Mouse (Mus musculus): ENCODE results near the gene Scd2. TPM values are rescaled to one million over a fixed set of nuclear protein-coding genes. Genes with fewer than 3 reads are reported as not detected.
"Not testable (repeated sequence)": the region's sequence is repeated elsewhere in the genome, so short reads cannot be mapped to it uniquely, and the experiment has no call there.

Gene Scd2
- polyA plus RNA-seq, 1 experiment from 2014 or later, result 290 TPM

DNA sequence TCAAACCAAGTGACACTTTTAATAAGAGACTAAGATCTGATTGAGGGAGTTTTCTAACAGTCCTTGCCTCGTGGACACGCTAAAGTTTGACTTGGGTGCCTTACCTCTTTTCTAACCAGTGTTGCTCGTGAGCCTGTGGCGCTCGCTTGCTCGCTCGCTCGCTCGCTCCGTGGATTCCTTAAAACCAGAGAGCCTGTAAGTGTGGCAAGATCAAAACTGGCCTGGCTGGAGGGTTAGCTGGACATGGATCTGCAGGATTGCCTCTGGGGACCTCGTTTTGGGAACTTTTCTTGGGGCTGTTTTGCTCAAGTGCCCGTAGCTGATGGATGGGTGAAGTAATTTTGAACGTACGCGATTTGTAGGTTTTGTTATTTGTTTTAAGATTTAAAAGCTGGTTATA lies 12.2 kb downstream of the Scd2 start:
- Histone ChIP-seq H3K27ac (ENCODE audit: low read length) (no peak overlapping the region), H3K27me3 (replicated peaks; ENCODE audit: control insufficient read depth, insufficient read depth, low read length) (no peaks in the 10 kb centered on the region), H3K36me3 (ENCODE audit: control insufficient read depth, insufficient read depth) (peaks cover 44% of the 10 kb centered on the region), H3K4me3 (replicated peaks; ENCODE audit: low read length) (no peak overlapping the region), H3K4me2 (ENCODE audit: low read length) (no peak overlapping the region), H3K9me3 (ENCODE audit: control insufficient read depth, low read length) (no peaks in the 10 kb centered on the region), H3K4me1 (replicated peaks; ENCODE audit: control insufficient read depth, insufficient read depth, low read length) (peaks cover 41% of the 10 kb centered on the region), H3K9ac (replicated peaks; ENCODE audit: low read depth, low read length) (no peak overlapping the region)
- 87% methylated on average over 15 of the region's 15 CpGs for WGBS
- no peak for ATAC-seq

DNA sequence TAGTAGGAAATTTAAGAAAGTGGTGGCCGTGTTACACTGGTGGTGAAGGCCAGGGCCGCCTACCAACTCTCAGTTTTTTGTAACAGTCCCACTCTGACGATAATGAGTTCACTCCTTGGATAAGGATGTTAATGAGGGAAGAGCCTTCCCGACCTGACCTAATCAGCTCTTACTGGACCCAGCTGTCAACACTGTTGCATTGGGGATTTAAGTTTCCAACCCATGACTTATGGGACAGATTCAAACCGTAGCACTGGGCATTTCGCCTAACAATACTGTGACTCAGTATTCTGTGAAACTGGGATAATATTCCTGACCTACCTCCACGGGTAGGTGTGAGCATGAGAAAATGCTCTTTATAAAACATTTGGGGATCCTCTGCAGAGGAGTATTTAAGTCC lies 12.7 kb downstream of the Scd2 start:
- Histone ChIP-seq H3K4me2 (ENCODE audit: low read length) (no peak overlapping the region), H3K27me3 (replicated peaks; ENCODE audit: control insufficient read depth, insufficient read depth, low read length) (no peaks in the 10 kb centered on the region), H3K27ac (ENCODE audit: low read length) (no peak overlapping the region), H3K36me3 (ENCODE audit: control insufficient read depth, insufficient read depth) (peaks cover 44% of the 10 kb centered on the region), H3K4me3 (replicated peaks; ENCODE audit: low read length) (no peak overlapping the region), H3K4me1 (replicated peaks; ENCODE audit: control insufficient read depth, insufficient read depth, low read length) (peaks cover 41% of the 10 kb centered on the region), H3K9me3 (ENCODE audit: control insufficient read depth, low read length) (no peaks in the 10 kb centered on the region), H3K9ac (replicated peaks; ENCODE audit: low read depth, low read length) (no peak overlapping the region)
- WGBS, result 68% methylated on average over 7 of the region's 7 CpGs
- no peak for ATAC-seq

DNA sequence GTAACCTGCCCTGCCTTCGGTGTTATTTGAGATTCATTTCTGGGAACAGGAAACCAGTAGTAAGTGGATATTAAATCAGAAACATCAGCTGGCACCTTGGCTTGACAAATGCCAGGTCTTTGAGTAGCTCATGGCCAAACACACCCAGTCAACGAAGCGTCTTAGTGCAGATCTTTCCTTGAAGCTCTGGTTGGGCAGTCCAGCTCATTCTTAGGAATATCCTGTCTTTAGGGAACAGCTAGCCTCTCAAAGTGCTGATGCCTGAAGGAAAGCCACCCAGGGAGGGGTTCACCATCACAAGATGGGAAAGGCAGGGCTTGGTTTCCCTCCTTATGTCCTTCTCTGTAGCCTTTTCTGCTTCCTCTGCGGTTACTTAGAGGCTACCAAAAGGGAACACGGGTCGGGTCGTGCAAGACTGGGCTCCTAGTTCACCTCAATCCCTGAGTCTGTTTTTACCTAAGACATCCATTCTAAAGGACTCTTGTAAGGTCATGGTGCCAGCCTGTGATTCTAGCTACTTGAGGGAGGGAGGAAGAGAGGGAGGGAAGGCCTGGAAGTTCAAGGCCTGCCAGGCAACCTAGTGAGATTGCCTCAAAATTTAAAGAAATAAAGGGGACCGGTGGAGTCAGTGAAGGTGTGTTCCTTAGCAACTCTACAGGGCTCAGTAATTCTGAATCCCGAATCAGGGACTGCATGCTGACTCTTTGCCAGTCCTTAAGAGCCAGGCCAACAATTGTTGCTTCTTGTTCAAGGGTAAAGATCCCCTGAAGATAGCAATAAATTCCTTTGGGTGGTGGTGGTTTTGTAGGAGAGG lies 13.8 kb downstream of the Scd2 start:
- H3K27ac ChIP-seq (ENCODE audit: low read length), result no peak overlapping the region
- H3K36me3 ChIP-seq (ENCODE audit: control insufficient read depth, insufficient read depth), result peaks cover 36% of the 10 kb centered on the region
- H3K27me3 ChIP-seq (replicated peaks; ENCODE audit: control insufficient read depth, insufficient read depth, low read length), result no peaks in the 10 kb centered on the region
- ATAC-seq, result no peak
- no peak overlapping the region for H3K4me3 ChIP-seq (replicated peaks; ENCODE audit: low read length)
- H3K9me3 ChIP-seq (ENCODE audit: control insufficient read depth, low read length), result no peaks in the 10 kb centered on the region
- no peak overlapping the region for H3K9ac ChIP-seq (replicated peaks; ENCODE audit: low read depth, low read length)
- no peak overlapping the region for H3K4me2 ChIP-seq (ENCODE audit: low read length)
- H3K4me1 ChIP-seq (replicated peaks; ENCODE audit: control insufficient read depth, insufficient read depth, low read length), result peaks cover 33% of the 10 kb centered on the region
- 82% methylated on average over 9 of the region's 9 CpGs for whole genome bisulfite sequencing

DNA sequence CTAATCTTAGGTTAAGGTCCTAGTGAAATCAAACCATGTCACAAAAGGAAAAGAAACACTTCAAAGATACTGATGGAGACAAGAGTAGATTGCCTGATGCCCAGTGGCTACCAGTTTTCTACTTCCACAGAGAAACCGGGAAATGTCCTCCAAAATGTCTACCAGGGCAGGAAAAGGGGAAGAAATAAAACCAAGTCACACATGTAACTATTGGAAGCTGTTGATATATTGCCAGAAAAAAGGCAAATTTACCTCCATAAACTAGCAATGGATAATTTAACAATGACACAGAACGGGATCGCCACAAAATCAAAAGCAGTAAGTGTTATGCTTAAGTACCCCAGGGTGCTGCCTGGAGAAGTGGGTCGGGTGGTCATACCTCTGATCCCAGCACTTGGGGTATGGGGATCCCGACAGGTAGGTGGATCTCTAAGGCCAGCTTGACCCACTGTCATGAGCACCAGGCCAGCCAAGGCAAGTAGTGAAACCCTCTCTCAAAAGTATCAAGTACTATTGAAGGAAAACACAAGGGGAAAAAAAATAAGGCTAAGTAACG lies 14.5 kb downstream of the Scd2 start:
- Histone ChIP-seq H3K4me1 (replicated peaks; ENCODE audit: control insufficient read depth, insufficient read depth, low read length) (peaks cover 27% of the 10 kb centered on the region), H3K36me3 (ENCODE audit: control insufficient read depth, insufficient read depth) (peaks cover 35% of the 10 kb centered on the region), H3K9me3 (ENCODE audit: control insufficient read depth, low read length) (no peaks in the 10 kb centered on the region), H3K4me2 (ENCODE audit: low read length) (no peak overlapping the region), H3K27me3 (replicated peaks; ENCODE audit: control insufficient read depth, insufficient read depth, low read length) (no peaks in the 10 kb centered on the region), H3K27ac (ENCODE audit: low read length) (no peak overlapping the region), H3K9ac (replicated peaks; ENCODE audit: low read depth, low read length) (no peak overlapping the region), H3K4me3 (replicated peaks; ENCODE audit: low read length) (no peak overlapping the region)
- no peak for ATAC-seq
- WGBS, result 76% methylated on average over 6 of the region's 6 CpGs

DNA sequence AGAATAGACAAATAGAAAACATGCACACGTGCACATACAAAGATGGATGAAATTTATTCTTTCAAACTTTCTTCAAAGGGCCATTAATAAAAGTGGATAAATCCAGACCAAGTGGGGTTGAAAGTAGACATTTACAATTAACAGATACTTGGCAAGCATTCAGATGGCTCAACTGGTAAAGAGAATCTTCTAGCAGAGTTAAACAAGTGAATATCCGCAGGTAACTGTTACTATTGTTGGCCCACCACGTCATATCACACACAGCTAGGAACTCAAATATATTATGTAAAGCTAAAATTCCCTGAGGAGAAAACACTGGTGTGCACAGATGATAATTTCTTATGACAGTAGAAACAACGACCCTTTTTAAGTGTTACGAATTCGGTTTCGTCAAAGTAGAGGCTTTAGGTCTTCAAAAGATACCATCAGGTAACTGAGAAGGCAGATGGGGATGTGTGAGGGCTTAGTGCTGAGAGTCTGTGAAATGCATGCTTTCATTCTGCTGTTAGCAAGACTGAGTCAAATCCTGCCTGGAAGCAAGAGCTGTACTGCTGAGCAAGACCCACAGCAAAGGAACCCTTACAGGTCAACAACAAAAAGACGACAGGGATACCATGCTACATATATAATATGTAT lies 15.3 kb downstream of the Scd2 start:
- no peak overlapping the region for H3K4me3 ChIP-seq (replicated peaks; ENCODE audit: low read length)
- ATAC-seq, result no peak
- no peak overlapping the region for H3K27ac ChIP-seq (ENCODE audit: low read length)
- H3K27me3 ChIP-seq (replicated peaks; ENCODE audit: control insufficient read depth, insufficient read depth, low read length), result no peaks in the 10 kb centered on the region
- H3K4me1 ChIP-seq (replicated peaks; ENCODE audit: control insufficient read depth, insufficient read depth, low read length), result peaks cover 23% of the 10 kb centered on the region
- H3K9me3 ChIP-seq (ENCODE audit: control insufficient read depth, low read length), result no peaks in the 10 kb centered on the region
- 86% methylated on average over 8 of the region's 8 CpGs for WGBS
- H3K9ac ChIP-seq (replicated peaks; ENCODE audit: low read depth, low read length), result no peak overlapping the region
- no peak overlapping the region for H3K4me2 ChIP-seq (ENCODE audit: low read length)
- peaks cover 28% of the 10 kb centered on the region for H3K36me3 ChIP-seq (ENCODE audit: control insufficient read depth, insufficient read depth)

DNA sequence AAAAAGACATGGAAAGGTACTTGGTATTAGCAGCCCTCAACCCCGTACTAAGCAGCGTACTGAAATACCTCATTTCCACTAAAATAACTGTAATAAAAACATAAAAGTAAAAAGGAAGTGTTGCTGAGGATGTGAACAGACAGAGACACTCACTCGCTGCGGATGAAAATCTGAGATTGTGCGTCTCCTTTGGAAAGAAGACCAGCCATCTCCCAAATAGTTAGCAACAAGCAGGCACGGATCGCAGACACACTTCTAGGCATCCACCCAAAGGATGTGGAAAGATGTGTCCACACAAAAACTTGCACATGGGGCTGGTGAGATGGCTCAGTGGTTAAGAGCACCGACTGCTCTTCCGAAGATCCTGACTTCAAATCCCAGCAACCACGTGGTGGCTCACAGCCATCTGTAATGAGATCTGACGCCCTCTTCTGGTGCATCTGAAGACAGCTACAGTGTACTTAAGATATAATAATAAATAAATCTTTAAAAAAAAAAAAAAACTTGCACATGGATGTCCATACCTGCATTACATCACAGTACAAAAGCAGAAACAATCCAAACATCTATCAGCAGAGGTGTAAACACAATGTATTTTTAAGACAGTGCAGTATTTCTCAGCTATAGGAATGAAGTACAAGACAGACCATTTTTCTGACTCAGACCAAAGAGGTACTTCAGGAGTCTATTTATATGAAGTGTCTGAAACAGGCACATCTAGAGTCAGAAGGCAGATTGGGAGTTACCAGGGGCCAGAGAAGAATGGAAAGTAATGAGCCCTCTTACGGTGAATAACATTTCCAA lies 16.1 kb downstream of the Scd2 start:
- no peak overlapping the region for H3K9ac ChIP-seq (replicated peaks; ENCODE audit: low read depth, low read length)
- no peak overlapping the region for H3K4me3 ChIP-seq (replicated peaks; ENCODE audit: low read length)
- no peak overlapping the region for H3K4me2 ChIP-seq (ENCODE audit: low read length)
- H3K27ac ChIP-seq (ENCODE audit: low read length), result no peak overlapping the region
- peaks cover 20% of the 10 kb centered on the region for H3K36me3 ChIP-seq (ENCODE audit: control insufficient read depth, insufficient read depth)
- no peaks in the 10 kb centered on the region for H3K9me3 ChIP-seq (ENCODE audit: control insufficient read depth, low read length)
- 77% methylated on average over 12 of the region's 12 CpGs for WGBS
- ATAC-seq, result no peak
- H3K27me3 ChIP-seq (replicated peaks; ENCODE audit: control insufficient read depth, insufficient read depth, low read length), result no peaks in the 10 kb centered on the region
- peaks cover 22% of the 10 kb centered on the region for H3K4me1 ChIP-seq (replicated peaks; ENCODE audit: control insufficient read depth, insufficient read depth, low read length)

DNA sequence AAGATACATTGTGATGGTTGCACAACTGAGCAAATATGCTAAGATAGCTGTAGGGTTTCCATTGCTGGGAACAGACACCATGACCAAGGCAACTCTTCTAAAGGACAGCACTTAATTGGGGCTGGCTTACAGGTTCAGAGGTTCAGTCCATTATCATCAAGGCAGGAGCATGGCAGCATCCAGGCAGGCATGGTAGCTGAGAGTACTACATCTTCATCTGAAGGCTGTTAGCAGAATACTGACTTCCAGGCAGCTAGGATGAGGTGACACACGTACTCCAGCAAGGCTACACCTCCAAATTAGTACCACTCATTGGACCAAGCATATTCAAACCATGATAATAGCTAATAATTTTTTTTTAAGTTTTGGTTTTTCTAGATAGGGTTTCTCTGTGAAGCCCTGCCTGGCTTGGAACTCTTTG lies 16.7 kb downstream of the Scd2 start:
- not testable (repeated sequence) for ATAC-seq; H3K9ac ChIP-seq (replicated peaks; ENCODE audit: low read depth, low read length); H3K9me3 ChIP-seq (ENCODE audit: control insufficient read depth, low read length); H3K27me3 ChIP-seq (replicated peaks; ENCODE audit: control insufficient read depth, insufficient read depth, low read length); H3K4me3 ChIP-seq (replicated peaks; ENCODE audit: low read length); H3K27ac ChIP-seq (ENCODE audit: low read length); H3K4me2 ChIP-seq (ENCODE audit: low read length)
- peaks cover 19% of the 10 kb centered on the region for H3K4me1 ChIP-seq (replicated peaks; ENCODE audit: control insufficient read depth, insufficient read depth, low read length)
- WGBS, result 84% methylated on average over 1 of the region's 1 CpGs
- H3K36me3 ChIP-seq (ENCODE audit: control insufficient read depth, insufficient read depth), result peaks cover 14% of the 10 kb centered on the region

DNA sequence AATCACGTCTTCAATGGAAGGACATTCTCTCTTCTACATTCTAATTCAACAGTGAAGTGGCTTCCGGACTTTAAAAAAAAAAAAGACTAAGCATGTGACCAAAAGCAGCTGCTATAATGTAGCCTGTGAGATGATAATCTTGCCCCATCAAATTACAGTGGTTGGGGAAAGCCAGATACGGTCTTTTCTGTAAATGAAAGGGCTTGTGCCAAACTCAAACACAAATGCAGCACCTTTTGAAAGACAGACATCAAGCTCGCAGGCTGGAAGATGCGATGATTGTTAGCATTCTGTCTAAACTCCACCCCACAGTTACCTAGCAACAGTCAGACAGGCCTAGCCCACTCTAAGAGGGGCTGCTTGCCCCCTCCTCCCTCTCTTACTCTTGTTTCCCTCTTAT lies 17.3 kb downstream of the Scd2 start:
- Histone ChIP-seq H3K27ac (ENCODE audit: low read length) (no peak overlapping the region), H3K4me2 (ENCODE audit: low read length) (no peak overlapping the region), H3K4me3 (replicated peaks; ENCODE audit: low read length) (no peak overlapping the region), H3K36me3 (ENCODE audit: control insufficient read depth, insufficient read depth) (peaks cover 11% of the 10 kb centered on the region; the same call in 1 of the 2 replicates), H3K27me3 (replicated peaks; ENCODE audit: control insufficient read depth, insufficient read depth, low read length) (no peaks in the 10 kb centered on the region), H3K9ac (replicated peaks; ENCODE audit: low read depth, low read length) (no peak overlapping the region), H3K9me3 (ENCODE audit: control insufficient read depth, low read length) (no peaks in the 10 kb centered on the region), H3K4me1 (replicated peaks; ENCODE audit: control insufficient read depth, insufficient read depth, low read length) (peaks cover 19% of the 10 kb centered on the region)
- ATAC-seq, result no peak
- WGBS, result 21% methylated on average over 5 of the region's 5 CpGs

Measured in forebrain, embryonic 16.5 days (tissue).